Mouse (Mus musculus): ENCODE measurements around the gene Cd2.

DNA sequence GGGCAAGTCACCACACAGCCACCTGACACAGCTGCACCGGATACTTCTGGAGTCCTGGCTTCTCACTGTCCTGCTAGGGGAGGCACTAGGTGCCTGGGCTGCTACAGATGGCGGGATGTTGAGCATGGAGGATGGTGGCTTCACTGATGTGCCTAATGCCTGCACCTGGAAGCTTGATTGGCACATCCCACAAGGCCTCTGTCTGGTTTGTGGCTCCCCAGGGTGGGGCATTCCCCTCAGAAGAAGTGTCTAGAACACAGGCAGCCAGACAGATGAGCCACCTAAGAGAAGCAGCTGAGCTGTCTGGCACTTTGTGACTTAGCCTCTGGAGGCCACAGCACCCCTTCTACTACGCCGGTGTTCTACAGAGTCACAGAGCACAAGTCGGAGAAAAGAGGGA lies 9.5 kb upstream of the Cd2 start:
- no peak for TF ChIP-seq CTCF (IDR thresholded peaks at IDR 0.05)
- no peak for TF ChIP-seq EP300 (IDR thresholded peaks at IDR 0.05)
